Mouse (Mus musculus): ENCODE results near the gene Keap1.
A peak's percentile ranks its signal among the peaks of the same experiment; 100 is the strongest.
"Not testable (repeated sequence)": the region's sequence is repeated elsewhere in the genome, so short reads cannot be mapped to it uniquely, and the experiment has no call there.

The Keap1 gene

GRCm38 (mm10) chr9:21238733-21239464 lies at the start of gene Keap1:
Gene Keap1 (minus strand): TSS chr9:21239361.
- peak; percentile 71 for DNase-seq (ENCODE audit: low read depth, low spot score)

- no peak for DNase-seq (ENCODE audit: low read depth, low spot score)
Measured at GRCm38 (mm10) chr9:21288404-21289336, 49.5 kb upstream of the Keap1 start.

GRCm38 (mm10) chr9:21287571-21288402 lies 48.6 kb upstream of the Keap1 start, which contains the start of gene Kri1:
Gene Kri1 (minus strand): TSS chr9:21287969.
- DNase-seq (ENCODE audit: low read depth, low spot score) = peak; percentile 97

GRCm38 (mm10) chr9:21286753-21287152 lies 47.6 kb upstream of the Keap1 start:
- DNase-seq (ENCODE audit: low read depth, low spot score) = no peak

- no peak for DNase-seq (ENCODE audit: low read depth, low spot score)
Measured at GRCm38 (mm10) chr9:21283994-21284393, 44.8 kb upstream of the Keap1 start.

- DNase-seq (ENCODE audit: low read depth, low spot score) = no peak
Measured at GRCm38 (mm10) chr9:21283591-21283990, 44.4 kb upstream of the Keap1 start.

GRCm38 (mm10) chr9:21277776-21278175 lies 38.6 kb upstream of the Keap1 start:
- DNase-seq (ENCODE audit: low read depth, low spot score) = no peak

GRCm38 (mm10) chr9:21276307-21276706 lies 37.1 kb upstream of the Keap1 start:
- no peak for DNase-seq (ENCODE audit: low read depth, low spot score)

GRCm38 (mm10) chr9:21275727-21276126 lies 36.6 kb upstream of the Keap1 start:
- DNase-seq (ENCODE audit: low read depth, low spot score) = no peak

- no peak for DNase-seq (ENCODE audit: low read depth, low spot score)
Measured at GRCm38 (mm10) chr9:21275013-21275710, 36.0 kb upstream of the Keap1 start.

GRCm38 (mm10) chr9:21274336-21274735 lies 35.2 kb upstream of the Keap1 start:
- DNase-seq (ENCODE audit: low read depth, low spot score) = no peak

- no peak for DNase-seq (ENCODE audit: low read depth, low spot score)
Measured at GRCm38 (mm10) chr9:21273520-21274228, 34.5 kb upstream of the Keap1 start.

- DNase-seq (ENCODE audit: low read depth, low spot score) = no peak
Measured at GRCm38 (mm10) chr9:21273094-21273493, 33.9 kb upstream of the Keap1 start.

GRCm38 (mm10) chr9:21272391-21272790 lies 33.2 kb upstream of the Keap1 start:
- no peak for DNase-seq (ENCODE audit: low read depth, low spot score)

GRCm38 (mm10) chr9:21269590-21269989 lies 30.4 kb upstream of the Keap1 start:
- DNase-seq (ENCODE audit: low read depth, low spot score) = not testable (repeated sequence)

- DNase-seq (ENCODE audit: low read depth, low spot score) = no peak
Measured at GRCm38 (mm10) chr9:21268305-21268704, 29.1 kb upstream of the Keap1 start.

- no peak for DNase-seq (ENCODE audit: low read depth, low spot score)
Measured at GRCm38 (mm10) chr9:21266889-21267288, 27.7 kb upstream of the Keap1 start.

GRCm38 (mm10) chr9:21265611-21266010 lies 26.4 kb upstream of the Keap1 start:
- DNase-seq (ENCODE audit: low read depth, low spot score) = no peak

GRCm38 (mm10) chr9:21265000-21265561 lies 25.9 kb upstream of the Keap1 start, which contains the start of gene Atg4d:
Gene Atg4d (plus strand): TSS chr9:21265293.
- peak; percentile 99 for DNase-seq (ENCODE audit: low read depth, low spot score)
